Mouse (Mus musculus): ENCODE data around the gene Psen2. TPM values are rescaled to one million over a fixed set of nuclear protein-coding genes. Genes with fewer than 3 reads are reported as not detected.
A peak's percentile ranks its signal among the peaks of the same experiment; 100 is the strongest.

Gene Psen2
- 26.6 and 30.4 TPM in 2 replicates for total RNA-seq (2021)
- long read RNA-seq, experiment 1, transcript Psen2-205 (11 exons, 1,997 nt): major isoform, 10 of 19 reads
- long read RNA-seq, experiment 1, partial matches to known transcripts: 2 of 19 reads
- long read RNA-seq, experiment 1, other reads (novel, unspliced or antisense): 6 of 19 reads
- long read RNA-seq, experiment 2, transcript Psen2-201 (11 exons, 2,004 nt): minor isoform, 5 of 15 reads
- long read RNA-seq, experiment 2, transcript Psen2-205 (11 exons, 1,997 nt): major isoform, 7 of 15 reads
- long read RNA-seq, experiment 2, partial matches to known transcripts: 1 of 15 reads
- long read RNA-seq, experiment 2, other reads (novel, unspliced or antisense): 2 of 15 reads

DNA sequence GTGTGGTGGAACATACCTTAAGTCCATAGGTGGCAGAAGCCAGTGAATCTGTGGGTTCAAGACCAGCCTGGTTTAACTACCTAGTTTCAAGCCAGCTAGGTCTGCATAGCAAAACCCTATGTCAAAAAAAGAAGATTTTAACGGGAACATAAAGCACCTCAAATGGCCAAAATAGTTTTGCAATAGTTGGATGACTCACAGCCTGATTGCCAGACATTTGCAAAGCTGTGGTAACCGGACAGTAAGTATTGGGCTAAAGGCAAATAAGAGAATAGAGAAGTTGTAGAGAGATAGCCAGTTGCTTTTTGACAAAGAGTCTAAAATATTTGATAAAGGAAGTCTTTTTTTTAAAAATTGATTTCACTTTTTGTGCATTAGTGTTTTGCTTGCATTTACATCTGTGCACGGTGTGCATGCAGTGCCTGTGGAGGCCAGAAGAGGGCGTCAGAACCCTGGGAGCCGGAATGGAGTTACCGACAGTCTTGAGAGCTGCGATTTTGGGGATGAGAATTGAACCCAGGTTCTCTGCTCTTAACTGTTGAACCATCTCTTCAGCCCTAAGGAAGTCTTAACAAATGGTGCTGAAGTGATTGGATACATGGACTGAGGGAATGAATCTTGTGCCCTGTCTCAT is at the start of gene Psen2:
Gene Psen2 (minus strand): TSS at position 75 of the 634 bp plus-strand sequence.
- peak; percentile 56 for DNase-seq

DNA sequence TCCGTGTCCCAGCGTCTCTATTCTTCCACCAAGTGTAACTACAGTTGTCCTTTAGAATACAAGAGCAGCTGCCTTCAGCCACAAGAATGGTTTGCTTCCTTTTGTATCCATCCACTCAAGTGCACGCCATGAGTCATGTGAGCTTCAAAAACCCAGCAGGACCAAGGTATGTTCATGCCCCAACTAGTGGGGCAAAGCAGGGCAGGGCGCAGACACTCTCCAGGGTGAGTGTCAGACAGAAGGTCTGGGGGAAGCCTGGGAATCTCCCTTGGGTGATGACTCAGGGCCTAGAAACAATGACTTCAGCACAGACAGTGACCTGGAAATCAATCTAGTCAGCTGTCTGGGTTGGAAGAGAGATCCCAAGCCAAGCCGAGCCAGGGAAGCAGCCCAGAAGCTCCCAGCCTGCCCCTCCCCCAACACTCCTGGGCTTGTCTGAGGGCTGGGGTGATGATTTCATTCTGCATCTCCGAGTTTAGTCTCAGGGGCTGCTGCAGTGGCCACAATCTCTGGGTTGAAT is 49.6 kb upstream of the Psen2 start:
- DNase-seq: peak; percentile 87

DNA sequence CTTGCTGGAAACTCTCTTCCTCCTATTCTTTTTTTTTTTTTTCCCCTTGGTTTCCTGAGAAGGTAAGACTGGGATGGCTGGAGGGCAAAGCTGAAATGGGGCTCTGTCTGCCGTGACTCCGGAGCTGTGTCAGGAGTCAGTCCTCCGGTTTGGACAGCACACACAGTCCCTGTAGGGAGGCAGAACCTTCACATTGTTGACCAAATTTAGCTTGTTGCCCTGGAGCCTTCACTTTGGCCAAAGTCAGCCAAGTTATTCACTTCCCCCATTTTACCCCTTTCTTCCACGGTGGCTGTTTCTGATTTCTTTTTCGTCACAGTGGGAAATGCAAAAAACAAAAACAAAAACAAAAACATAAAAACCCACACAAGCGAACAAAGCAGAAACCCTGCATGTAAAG is 49.0 kb upstream of the Psen2 start:
- DNase-seq: no peak

DNA sequence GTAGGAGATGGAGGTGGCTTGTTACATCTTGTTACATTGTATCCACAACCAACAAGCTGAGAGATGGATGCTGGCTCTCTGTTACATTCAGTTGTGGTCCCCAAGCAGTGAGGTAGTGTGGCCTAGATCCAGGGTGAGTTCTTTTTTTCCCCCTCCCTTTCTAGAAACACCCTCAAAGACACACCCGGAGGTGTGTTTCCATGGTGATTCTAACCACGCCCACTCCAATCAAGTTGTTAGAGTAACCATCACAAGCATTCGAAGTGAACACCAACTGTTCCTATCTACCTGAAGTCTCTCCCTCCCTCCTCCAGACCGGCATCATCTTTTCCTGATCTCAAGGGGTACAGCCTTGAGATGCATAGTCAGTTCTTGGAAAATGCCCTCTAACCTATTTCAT is 45.7 kb upstream of the Psen2 start:
- DNase-seq: no peak

- peak; percentile 28 for DNase-seq
Observed at GRCm38 (mm10) chr1:180307661-180308060, 44.4 kb upstream of the Psen2 start.

DNA sequence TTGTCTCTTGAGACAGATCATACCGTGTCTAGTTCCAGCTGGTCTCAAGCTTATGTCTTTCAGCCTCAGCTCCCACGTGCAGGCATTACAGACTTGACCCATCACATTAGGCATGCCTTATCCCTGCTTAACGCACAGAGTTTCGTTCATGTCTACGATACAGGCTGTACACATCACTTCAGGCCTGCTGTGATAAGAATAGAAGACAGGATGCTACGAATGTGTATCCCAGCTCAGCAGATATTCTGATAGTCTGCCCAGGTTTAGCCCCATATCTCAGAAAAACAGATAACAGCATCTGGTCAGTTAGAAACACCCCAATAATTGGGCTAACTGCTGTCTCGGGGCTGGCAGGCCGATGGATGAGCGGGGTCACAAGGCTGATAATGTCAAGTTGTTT is 43.7 kb upstream of the Psen2 start:
- no peak for DNase-seq

GRCm38 (mm10) chr1:180303600-180303999 is 40.4 kb upstream of the Psen2 start:
- no peak for DNase-seq

GRCm38 (mm10) chr1:180302253-180303120 is 39.2 kb upstream of the Psen2 start:
- peak; percentile 39 for DNase-seq

GRCm38 (mm10) chr1:180300997-180301396 is 37.8 kb upstream of the Psen2 start:
- no peak for DNase-seq

- DNase-seq: no peak
Observed at GRCm38 (mm10) chr1:180300292-180300691, 37.1 kb upstream of the Psen2 start.

GRCm38 (mm10) chr1:180299697-180300096 is 36.5 kb upstream of the Psen2 start:
- DNase-seq: no peak

DNA sequence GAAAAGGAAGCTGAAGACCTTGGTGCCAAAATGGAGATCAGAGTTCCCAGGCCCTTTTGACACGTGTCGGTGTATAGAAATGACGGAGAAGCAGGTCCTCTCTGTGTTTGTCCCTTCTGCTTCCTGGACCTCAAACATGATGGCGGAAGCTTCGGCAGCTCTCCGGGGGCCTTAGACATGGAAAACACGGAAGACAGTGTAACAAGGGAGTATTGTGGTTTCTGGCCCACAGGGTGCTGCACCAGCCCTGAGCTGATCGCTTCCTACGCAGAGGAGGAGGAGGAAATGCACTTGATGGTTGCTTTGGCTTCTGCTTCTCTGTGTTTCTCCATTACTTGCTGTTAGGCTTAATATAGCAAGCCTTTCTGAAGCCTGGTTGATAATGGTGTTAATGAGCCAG is 32.9 kb upstream of the Psen2 start:
- DNase-seq: no peak

DNA sequence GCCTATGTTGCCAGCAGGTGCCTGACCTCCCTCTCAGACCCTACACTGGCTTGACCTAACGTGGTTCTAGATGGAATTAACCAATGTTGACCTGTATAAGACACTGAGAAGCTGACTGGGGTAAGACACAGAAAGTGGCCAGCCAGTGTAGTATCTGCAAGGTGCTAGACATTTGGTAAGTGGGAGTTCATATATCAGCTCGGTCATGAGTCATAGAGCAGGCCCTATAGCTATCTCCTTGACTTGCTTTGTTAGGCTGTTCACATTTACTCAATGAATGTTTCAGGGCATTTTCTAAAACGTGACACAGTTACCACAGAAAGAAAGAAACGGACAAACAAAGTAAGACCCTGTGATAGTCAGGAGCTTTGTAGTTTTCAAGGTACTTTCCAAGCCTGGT is 27.1 kb upstream of the Psen2 start:
- DNase-seq: no peak

- no peak for DNase-seq
Observed at GRCm38 (mm10) chr1:180289788-180290187, 26.6 kb upstream of the Psen2 start.

- no peak for DNase-seq
Observed at GRCm38 (mm10) chr1:180288872-180289468, 25.7 kb upstream of the Psen2 start.

- no peak for DNase-seq
Observed at GRCm38 (mm10) chr1:180288227-180288626, 25.0 kb upstream of the Psen2 start.

GRCm38 (mm10) chr1:180286081-180286831 is 23.0 kb upstream of the Psen2 start:
- DNase-seq: peak; percentile 52

DNA sequence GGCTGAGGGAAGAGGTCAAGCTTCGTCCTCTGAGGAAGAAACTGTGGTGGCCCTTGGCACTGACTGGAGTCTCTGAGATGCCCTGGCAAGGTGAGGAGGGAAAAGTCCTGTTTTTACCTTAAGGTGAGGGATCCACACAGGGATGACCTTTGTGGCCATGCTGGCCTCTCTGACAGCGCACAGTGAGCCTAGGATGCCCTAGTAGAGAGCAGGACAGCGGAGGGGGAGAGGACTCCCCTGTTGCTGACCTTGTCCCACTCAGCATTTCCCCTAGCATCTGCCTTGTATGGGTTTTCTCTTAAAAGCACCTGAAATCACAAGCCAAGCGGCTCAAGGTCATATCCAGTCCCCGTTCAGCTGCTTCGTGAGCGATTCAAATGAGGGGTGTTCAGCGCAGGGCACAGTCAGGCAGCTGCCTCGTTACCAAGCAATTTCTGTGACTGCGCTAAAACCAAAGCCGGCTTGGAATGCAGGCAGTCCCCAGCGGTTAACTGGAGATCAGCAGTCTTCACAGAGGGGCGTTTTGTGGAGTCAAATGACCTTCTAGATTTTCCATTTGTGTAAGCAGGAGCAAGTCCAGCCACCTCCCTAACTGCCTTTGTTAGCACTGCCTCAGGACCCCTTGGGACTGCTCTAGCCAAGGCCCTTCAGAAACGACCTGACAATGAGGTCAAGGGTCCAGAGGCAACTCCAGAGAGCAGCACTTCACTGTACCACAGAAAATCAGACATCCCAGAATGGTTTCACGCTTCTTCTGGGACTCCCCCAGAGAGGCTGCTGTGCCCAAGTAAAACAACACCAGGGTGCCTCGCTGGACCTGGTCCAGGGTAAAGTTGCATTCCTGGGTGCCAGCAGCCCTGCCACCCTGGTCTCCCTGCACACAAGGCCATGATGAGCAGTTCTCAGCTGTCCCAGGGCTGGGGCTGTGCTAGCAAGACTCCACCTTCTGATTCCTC is 20.9 kb upstream of the Psen2 start:
- peak; percentile 68 for DNase-seq

DNA sequence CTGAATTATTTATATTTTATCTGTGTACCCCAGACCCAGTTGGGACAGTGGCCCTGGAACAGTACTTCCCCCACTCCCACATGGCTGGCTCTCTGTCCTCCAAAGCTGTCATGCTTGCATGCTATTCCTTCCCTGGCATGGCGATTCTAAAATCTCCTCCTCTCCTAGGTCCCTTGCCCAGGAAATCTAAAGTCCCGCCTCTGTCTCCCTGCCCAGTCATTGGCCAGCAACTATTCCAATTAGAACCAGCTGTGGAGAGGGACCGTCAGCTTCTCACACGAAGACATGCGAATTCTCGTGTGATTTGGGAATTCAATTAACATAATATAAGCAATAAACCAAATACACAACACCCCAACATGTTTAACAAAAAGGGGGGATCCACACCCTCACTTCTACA is 19.3 kb upstream of the Psen2 start:
- DNase-seq: no peak

GRCm38 (mm10) chr1:180279648-180280047 is 16.4 kb upstream of the Psen2 start:
- DNase-seq: peak; percentile 85

Data from adrenal gland, postnatal 14 days (tissue).